Mouse (Mus musculus) lung, adult 10 weeks (tissue): ENCODE measurements around the gene Tnip2. TPM values are rescaled to one million over a fixed set of nuclear protein-coding genes. Genes with fewer than 3 reads are reported as not detected.

Experiments
- polyA plus RNA-seq: library from polyadenylated mRNA; stranded (reverse); fragments of 350-450 nt; fragmentation: Illumina TruSeq; extraction: RNeasy Lipid Tissue Mini Kit (QIAGEN cat#74804); gene quantifications from one replicate; pipeline ENCODE4 v1.2.3, GENCODE M21; 2014; ENCODE audit warnings: low read depth, low replicate concordance; ENCODE audit not compliant: insufficient read depth

Gene Tnip2
- polyA plus RNA-seq: 12.1 TPM

GRCm38 (mm10) chr5:34513466-34514217 is at the start of gene Tnip2:
TSS of gene Tnip2 (minus strand) at chr5:34513991.

GRCm38 (mm10) chr5:34525663-34526476 is 12.1 kb upstream of the Tnip2 start, which contains the start of gene Sh3bp2:
TSS of gene Sh3bp2 (plus strand) at chr5:34525838.

Other genes starting within 250 kb of the Tnip2 start
- gene Zfyve28, start 225.5 kb downstream of the Tnip2 start, polyA plus RNA-seq: 0.63 TPM
- gene Cfap99, start 225.4 kb downstream of the Tnip2 start, polyA plus RNA-seq: 0.49 TPM
- gene Rnf4, start 177.7 kb downstream of the Tnip2 start, polyA plus RNA-seq: 37.3 TPM
- 4.8 TPM for gene Fam193a, start 144.1 kb downstream of the Tnip2 start, polyA plus RNA-seq
- 9.3 TPM for gene Sh3bp2, start 11.8 kb upstream of the Tnip2 start, polyA plus RNA-seq
- gene Add1, start 59.7 kb upstream of the Tnip2 start, polyA plus RNA-seq: 116 TPM
- 22.6 TPM for gene Mfsd10, start 123.2 kb upstream of the Tnip2 start, polyA plus RNA-seq
- gene Nop14, start 146.2 kb upstream of the Tnip2 start, polyA plus RNA-seq: 11.7 TPM
- 2.0 TPM for gene Grk4, start 146.4 kb upstream of the Tnip2 start, polyA plus RNA-seq
- gene Htt, start 247.7 kb upstream of the Tnip2 start, polyA plus RNA-seq: 3.3 TPM